Mouse (Mus musculus) G1E (cell line): ENCODE data around the gene Sf3a2.

Experiments
- CTCF ChIP-seq: IDR thresholded peaks from 2 replicates; pipeline ENCODE4 v1.5.1; 2012; ENCODE audit warnings: low read depth, low read length, inconsistent platforms, mixed read lengths
- GATA1 ChIP-seq: IDR thresholded peaks from 2 replicates; pipeline ENCODE4 v1.6.1; 2012; ENCODE audit warnings: borderline replicate concordance, low read length, inconsistent platforms, mixed read lengths
- TAL1 ChIP-seq: conservative IDR thresholded peaks from 2 replicates; pipeline ENCODE4 v1.6.1; 2012; ENCODE audit warnings: low read depth, low read length, inconsistent platforms, mixed read lengths

DNA sequence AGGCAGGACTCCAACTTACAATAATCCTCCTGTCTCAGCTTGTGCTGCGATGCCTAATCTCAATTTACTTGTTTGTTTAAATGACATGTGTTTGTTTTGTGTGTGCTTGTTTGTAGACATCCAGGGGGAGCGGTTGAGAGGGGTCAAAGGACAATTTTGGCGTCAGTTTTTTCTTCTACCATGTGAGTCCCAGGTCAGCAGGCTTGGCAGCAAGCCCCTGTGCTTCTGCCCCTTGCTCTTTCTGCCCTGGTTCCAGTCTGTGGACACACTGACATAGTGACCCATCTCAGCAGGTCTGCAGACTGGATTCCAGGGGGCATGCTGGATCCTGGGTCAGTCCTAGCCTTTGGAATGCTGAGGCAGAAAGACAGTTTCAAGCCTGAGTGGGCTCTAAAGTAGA is 21.4 kb downstream of the Sf3a2 start:
- no peak for TF ChIP-seq CTCF
- TF ChIP-seq TAL1 = no peak
- TF ChIP-seq GATA1 = no peak
